Mouse (Mus musculus) intestine, embryonic 15.5 days (tissue): ENCODE results near the gene Robo4. TPM values are rescaled to one million over a fixed set of nuclear protein-coding genes. Genes with fewer than 3 reads are reported as not detected.
A peak's percentile ranks its signal among the peaks of the same experiment; 100 is the strongest.

Source experiments
- ATAC-seq: fragments of 200-750 bp; cut with Nextera tagmentation; 2 replicates; pipeline ENCODE4 v1.8.0; 2017; ENCODE audit warnings: moderate TSS enrichment, moderate library complexity
- H3K27ac ChIP-seq: fragments of 300-500 bp; sonication (generic); 2 replicates; pipeline ENCODE4 v1.5.1; 2015; ENCODE audit warnings: mild to moderate bottlenecking, inconsistent platforms
- H3K27me3 ChIP-seq: fragments of 300-500 bp; sonication (generic); replicated peaks from 2 replicates; pipeline ENCODE4 v1.6.1; 2015; ENCODE audit warnings: inconsistent platforms
- H3K36me3 ChIP-seq: fragments of 300-500 bp; sonication (generic); 2 replicates; pipeline ENCODE4 v1.6.1; 2015; ENCODE audit warnings: inconsistent platforms
- H3K4me1 ChIP-seq: fragments of 300-500 bp; sonication (generic); replicated peaks from 2 replicates; pipeline ENCODE4 v1.6.1; 2015; ENCODE audit warnings: inconsistent platforms
- H3K4me2 ChIP-seq: fragments of 300-500 bp; sonication (generic); replicated peaks from 2 replicates; pipeline ENCODE4 v1.6.1; 2015; ENCODE audit warnings: mild to moderate bottlenecking, inconsistent platforms
- H3K4me3 ChIP-seq: fragments of 300-500 bp; sonication (generic); replicated peaks from 2 replicates; pipeline ENCODE4 v1.5.1; 2015; ENCODE audit warnings: inconsistent platforms
- H3K9ac ChIP-seq: fragments of 300-500 bp; sonication (generic); 2 replicates; pipeline ENCODE4 v1.6.1; 2015; ENCODE audit warnings: inconsistent platforms
- H3K9me3 ChIP-seq: fragments of 300-500 bp; sonication (generic); 2 replicates; pipeline ENCODE4 v1.6.1; 2016; ENCODE audit warnings: inconsistent platforms
- WGBS: fragments of 180-500 bp; shearing (Covaris S2); methylation state at CpG from one replicate; pipeline ENCODE4 v1.1.7; 2015; 5-methylcytosine and 5-hydroxymethylcytosine counted together
- polyA plus RNA-seq: library from polyadenylated mRNA; unstranded; fragments of >200 nt; fragmentation: Nextera tagmentation; extraction: Ambion mirVana; gene quantifications from 2 replicates; pipeline ENCODE4 v1.2.1, GENCODE M21; 2015

Robo4 gene
- polyA plus RNA-seq, 1 experiment from 2014 or later = 11.4 TPM

DNA sequence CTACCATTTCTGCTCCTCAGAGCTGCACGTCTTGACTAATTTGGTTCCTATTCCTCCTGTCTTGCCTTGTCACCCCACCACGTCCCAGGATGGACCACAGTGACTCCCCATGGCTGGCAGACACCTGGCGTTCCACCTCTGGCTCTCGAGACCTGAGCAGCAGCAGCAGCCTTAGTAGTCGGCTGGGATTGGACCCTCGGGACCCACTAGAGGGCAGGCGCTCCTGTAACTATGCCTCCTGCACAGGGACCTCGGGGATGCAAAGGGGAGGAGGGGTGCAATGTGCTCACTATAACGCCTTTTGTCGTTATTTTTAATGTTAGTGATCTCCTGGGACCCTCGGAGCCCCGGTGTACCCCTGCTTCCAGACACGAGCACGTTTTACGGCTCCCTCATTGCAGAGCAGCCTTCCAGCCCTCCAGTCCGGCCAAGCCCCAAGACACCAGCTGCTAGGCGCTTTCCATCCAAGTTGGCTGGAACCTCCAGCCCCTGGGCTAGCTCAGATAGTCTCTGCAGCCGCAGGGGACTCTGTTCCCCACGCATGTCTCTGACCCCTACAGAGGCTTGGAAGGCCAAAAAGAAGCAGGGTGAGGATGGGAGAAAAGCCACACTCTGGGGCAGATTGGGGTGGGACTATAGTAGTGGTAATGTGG, 6.3 kb downstream of the Robo4 start:
- ATAC-seq = no peak
- no peak overlapping the region for H3K9ac ChIP-seq
- H3K4me1 ChIP-seq = no peaks in the 10 kb centered on the region
- 20% methylated on average over 19 of the region's 19 CpGs for WGBS
- H3K27ac ChIP-seq = no peak overlapping the region
- H3K4me3 ChIP-seq = no peak overlapping the region
- H3K4me2 ChIP-seq = peak overlapping the region; percentile 30; the same call in 1 of the 2 replicates
- no peaks in the 10 kb centered on the region for H3K36me3 ChIP-seq
- H3K27me3 ChIP-seq = peaks cover 6% of the 10 kb centered on the region; the same call in 1 of the 2 replicates
- H3K9me3 ChIP-seq = no peaks in the 10 kb centered on the region

DNA sequence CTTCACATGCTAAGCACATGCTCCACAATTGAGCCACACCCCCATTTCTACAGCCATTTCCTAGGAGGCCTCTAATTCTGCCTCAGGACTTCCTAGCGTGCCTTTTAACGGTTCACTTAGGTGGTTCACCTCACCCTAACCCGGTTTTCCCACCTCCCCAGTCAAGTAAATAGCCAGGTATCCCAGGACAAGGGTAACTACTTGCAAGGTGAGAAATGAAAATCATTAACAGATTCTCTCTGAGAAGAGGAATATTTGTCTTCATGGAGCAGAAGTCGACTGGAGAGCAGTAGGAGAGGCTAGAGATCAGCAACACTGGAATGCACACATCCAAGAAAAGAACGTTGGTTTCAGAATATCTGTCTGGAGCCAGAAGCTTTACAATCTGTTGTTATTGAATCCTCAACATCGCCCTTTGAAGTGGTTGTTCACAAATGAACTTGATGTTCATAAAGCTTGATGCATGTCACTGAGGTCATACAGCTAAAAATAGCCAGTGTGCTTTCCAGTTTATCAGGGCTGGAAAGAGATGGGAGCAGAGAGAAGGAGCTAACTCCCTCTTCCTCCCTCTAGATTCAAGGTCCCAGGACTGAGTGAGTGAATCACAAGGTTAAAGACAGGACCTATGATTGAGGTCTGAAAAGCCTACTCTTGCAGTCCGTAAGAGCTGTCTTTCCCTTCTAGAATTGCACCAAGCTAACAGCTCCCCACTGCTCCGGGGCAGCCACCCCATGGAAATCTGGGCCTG, 8.2 kb downstream of the Robo4 start:
- Histone ChIP-seq H3K27me3 (peaks cover 6% of the 10 kb centered on the region; the same call in 1 of the 2 replicates), H3K36me3 (no peaks in the 10 kb centered on the region), H3K4me2 (no peak overlapping the region), H3K27ac (no peak overlapping the region), H3K9ac (no peak overlapping the region), H3K4me1 (no peaks in the 10 kb centered on the region), H3K4me3 (no peak overlapping the region), H3K9me3 (no peaks in the 10 kb centered on the region)
- no peak for ATAC-seq
- WGBS = 68% methylated on average over 8 of the region's 8 CpGs

- ATAC-seq = no peak
- 49% methylated on average over 3 of the region's 3 CpGs for WGBS
- peaks cover 3% of the 10 kb centered on the region; the same call in 1 of the 2 replicates for H3K27me3 ChIP-seq
- H3K4me1 ChIP-seq = no peaks in the 10 kb centered on the region
- no peak overlapping the region for H3K9ac ChIP-seq
- no peak overlapping the region for H3K4me2 ChIP-seq
- H3K36me3 ChIP-seq = no peaks in the 10 kb centered on the region
- H3K4me3 ChIP-seq = no peak overlapping the region
- no peaks in the 10 kb centered on the region for H3K9me3 ChIP-seq
- H3K27ac ChIP-seq = no peak overlapping the region
Measured at GRCm38 (mm10) chr9:37412989-37413388, 11.3 kb downstream of the Robo4 start.

DNA sequence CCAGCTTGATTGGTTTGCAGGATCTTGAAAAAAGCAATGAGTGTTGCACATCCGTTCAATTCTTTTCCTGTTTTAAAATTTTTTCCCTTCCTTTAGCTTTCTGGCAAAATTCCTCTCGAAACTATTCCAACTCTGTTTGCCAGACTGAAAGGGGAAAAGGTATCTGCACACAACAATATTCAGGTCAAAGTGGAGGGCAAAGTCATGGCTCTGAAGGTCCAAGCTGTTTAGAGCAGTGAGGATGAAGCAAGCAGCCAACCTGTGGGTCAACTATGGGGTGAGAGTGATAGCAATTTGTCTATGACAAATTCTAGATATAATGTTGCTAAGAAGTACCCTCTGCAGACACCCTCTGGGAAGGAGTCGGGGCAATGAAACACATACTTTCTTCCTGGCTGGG, 13.0 kb downstream of the Robo4 start:
- H3K4me2 ChIP-seq = no peak overlapping the region
- 71% methylated on average over 3 of the region's 3 CpGs for WGBS
- H3K27me3 ChIP-seq = 0 out of 2 replicates have a peak, but pooled peaks cover under 1% of the 10 kb centered on the region

DNA sequence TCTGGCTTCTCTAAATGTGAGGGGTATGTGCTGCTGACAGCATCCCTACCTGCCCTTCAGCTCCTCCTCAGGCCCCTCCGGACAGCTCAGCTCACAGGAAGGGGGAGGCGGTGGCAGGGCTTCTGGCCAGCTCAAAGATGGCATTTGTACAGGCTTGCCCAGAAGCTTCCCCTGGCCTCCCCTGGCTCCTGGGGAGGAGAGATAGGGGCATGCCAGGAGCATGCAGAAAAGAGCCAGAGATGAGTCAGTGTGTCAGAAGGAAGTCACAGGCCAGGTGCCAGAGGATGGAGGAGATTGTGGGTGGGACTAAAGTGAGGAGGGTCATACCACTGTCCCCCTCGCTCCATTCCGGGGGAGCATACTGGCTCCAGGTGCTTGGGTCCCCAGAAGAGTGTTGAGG, 17.1 kb downstream of the Robo4 start:
- no peaks in the 10 kb centered on the region for H3K36me3 ChIP-seq
- H3K4me1 ChIP-seq = peaks cover 4% of the 10 kb centered on the region; the same call in 1 of the 2 replicates
- no peak overlapping the region for H3K27ac ChIP-seq
- H3K27me3 ChIP-seq = 0 out of 2 replicates have a peak, but pooled peaks cover 4% of the 10 kb centered on the region
- no peaks in the 10 kb centered on the region for H3K9me3 ChIP-seq
- no peak overlapping the region for H3K9ac ChIP-seq
- WGBS = 71% methylated on average over 4 of the region's 4 CpGs
- ATAC-seq = no peak
- no peak overlapping the region for H3K4me3 ChIP-seq
- H3K4me2 ChIP-seq = no peak overlapping the region

More for the DNA sequence above, 13.0 kb downstream of the Robo4 start:
- Histone ChIP-seq H3K4me1 (no peaks in the 10 kb centered on the region), H3K9ac (no peak overlapping the region), H3K9me3 (no peaks in the 10 kb centered on the region), H3K27ac (no peak overlapping the region), H3K36me3 (no peaks in the 10 kb centered on the region), H3K4me3 (no peak overlapping the region)
- ATAC-seq = no peak

- Histone ChIP-seq H3K4me3 (peak overlapping the region; percentile 34), H3K4me2 (peak overlapping the region; percentile 73), H3K36me3 (no peaks in the 10 kb centered on the region), H3K9me3 (no peaks in the 10 kb centered on the region), H3K27me3 (0 out of 2 replicates have a peak, but pooled peaks cover 4% of the 10 kb centered on the region), H3K9ac (no peak overlapping the region), H3K4me1 (peaks cover 4% of the 10 kb centered on the region; the same call in 1 of the 2 replicates), H3K27ac (no peak overlapping the region)
- ATAC-seq = peak; percentile 95
- WGBS = under 1% methylated on average over 27 of the region's 27 CpGs
Measured at GRCm38 (mm10) chr9:37420676-37421075, 19.0 kb downstream of the Robo4 start.

GRCm38 (mm10) chr9:37421239-37421638, 19.5 kb downstream of the Robo4 start:
- H3K36me3 ChIP-seq = no peaks in the 10 kb centered on the region
- H3K4me3 ChIP-seq = 0 out of 2 replicates have a peak overlapping the region, but pooled peaks have one; percentile 34
- H3K9ac ChIP-seq = no peak overlapping the region
- peak; percentile 60 for ATAC-seq
- H3K27me3 ChIP-seq = 0 out of 2 replicates have a peak, but pooled peaks cover 4% of the 10 kb centered on the region
- H3K4me1 ChIP-seq = peaks cover 4% of the 10 kb centered on the region; the same call in 1 of the 2 replicates
- WGBS = 24% methylated on average over 12 of the region's 12 CpGs
- peak overlapping the region; percentile 73 for H3K4me2 ChIP-seq
- no peak overlapping the region for H3K27ac ChIP-seq
- H3K9me3 ChIP-seq = no peaks in the 10 kb centered on the region

- Histone ChIP-seq H3K27me3 (peaks cover 66% of the 10 kb centered on the region), H3K4me2 (no peak overlapping the region), H3K4me1 (peaks cover 12% of the 10 kb centered on the region), H3K36me3 (no peaks in the 10 kb centered on the region), H3K9ac (no peak overlapping the region), H3K9me3 (no peaks in the 10 kb centered on the region), H3K4me3 (no peak overlapping the region), H3K27ac (no peak overlapping the region)
- 18% methylated on average over 26 of the region's 26 CpGs for WGBS
- no peak for ATAC-seq
Measured at GRCm38 (mm10) chr9:37429326-37429725, 27.6 kb downstream of the Robo4 start.

DNA sequence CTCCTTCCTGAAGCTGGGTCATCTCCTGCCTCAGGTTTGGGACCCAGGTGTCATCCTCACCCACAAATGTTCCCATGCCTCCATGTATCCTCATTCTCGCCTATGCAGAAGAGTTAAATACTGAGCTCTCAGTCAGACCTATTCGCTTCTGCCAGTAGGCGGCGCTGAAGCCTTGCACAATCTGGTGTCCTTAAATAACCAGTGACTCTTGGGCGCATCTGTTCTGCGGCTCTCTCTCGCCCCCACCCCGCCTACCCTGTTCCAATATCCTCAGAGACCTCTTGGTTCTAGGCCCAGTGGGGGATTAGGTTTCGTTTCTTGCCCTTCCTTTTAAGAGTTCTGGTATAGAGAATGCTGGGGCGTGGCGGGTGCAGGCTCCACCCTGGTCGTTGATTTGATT, 28.9 kb downstream of the Robo4 start:
- H3K27ac ChIP-seq = no peak overlapping the region
- no peaks in the 10 kb centered on the region for H3K36me3 ChIP-seq
- WGBS = 2% methylated on average over 12 of the region's 12 CpGs
- H3K4me2 ChIP-seq = peak overlapping the region; percentile 44
- peaks cover 77% of the 10 kb centered on the region for H3K27me3 ChIP-seq
- H3K9ac ChIP-seq = no peak overlapping the region
- H3K9me3 ChIP-seq = no peaks in the 10 kb centered on the region
- H3K4me1 ChIP-seq = peaks cover 12% of the 10 kb centered on the region
- H3K4me3 ChIP-seq = no peak overlapping the region
- peak; percentile 67; the same call in 1 of the 2 replicates for ATAC-seq

DNA sequence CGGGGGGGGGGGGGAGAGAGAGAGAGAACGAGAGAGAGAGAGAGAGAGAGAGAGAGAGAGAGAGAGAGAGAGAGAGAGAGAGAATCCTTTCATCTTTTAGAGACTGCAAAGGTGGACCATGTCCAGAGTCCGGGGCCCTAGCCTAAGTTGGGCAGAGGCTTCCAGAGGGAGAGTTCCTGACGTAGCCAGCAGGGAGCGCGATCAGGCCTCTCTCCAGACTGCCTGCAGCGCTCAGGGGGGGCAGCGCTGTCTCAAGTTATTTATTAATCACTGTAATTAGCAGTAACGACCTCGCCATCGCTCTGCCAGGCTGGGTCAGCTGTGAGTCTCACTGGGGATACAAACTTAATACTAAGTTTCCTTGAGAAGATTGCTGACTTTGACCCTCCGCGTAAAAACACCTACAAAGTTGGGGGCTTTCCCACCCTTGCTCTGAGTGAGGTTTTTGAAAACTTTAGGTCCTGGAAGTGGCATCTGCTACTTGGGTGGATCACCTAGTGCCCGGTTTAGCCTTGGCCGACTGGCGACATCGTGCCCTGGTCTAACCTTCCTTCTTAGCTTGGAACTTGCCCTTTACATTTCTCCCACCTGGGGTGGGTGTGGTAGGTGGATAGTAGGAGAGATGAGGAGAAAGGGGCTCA, 30.4 kb downstream of the Robo4 start:
- Histone ChIP-seq H3K4me1 (peaks cover 12% of the 10 kb centered on the region), H3K9me3 (no peaks in the 10 kb centered on the region), H3K4me3 (no peak overlapping the region), H3K36me3 (no peaks in the 10 kb centered on the region), H3K4me2 (peak overlapping the region; percentile 58), H3K27ac (no peak overlapping the region), H3K27me3 (peaks cover 80% of the 10 kb centered on the region), H3K9ac (no peak overlapping the region)
- 2% methylated on average over 16 of the region's 17 CpGs for WGBS
- peak; percentile 84 for ATAC-seq

GRCm38 (mm10) chr9:37432720-37433421, 31.2 kb downstream of the Robo4 start, which contains the start of gene Robo3:
Robo3 (minus strand) TSS chr9:37433246.
- no peak within 1 kb of the TSS for H3K9ac ChIP-seq
- peaks cover 12% of the 10 kb centered on the region for H3K4me1 ChIP-seq
- H3K27ac ChIP-seq = no peak within 1 kb of the TSS
- 1% methylated on average over 40 of the region's 40 CpGs for WGBS
- ATAC-seq = 0 out of 2 replicates have a peak, but pooled peaks have one; percentile 3
- peak within 1 kb of the TSS; percentile 58 for H3K4me2 ChIP-seq
- H3K4me3 ChIP-seq = peak within 1 kb of the TSS; percentile 27
- no peaks in the 10 kb centered on the region for H3K9me3 ChIP-seq
- H3K27me3 ChIP-seq = peaks cover 73% of the 10 kb centered on the region
- no peaks in the 10 kb centered on the region for H3K36me3 ChIP-seq
